Mouse (Mus musculus) intestine, embryonic 14.5 days (tissue): ENCODE data around the gene Rergl. TPM values are rescaled to one million over a fixed set of nuclear protein-coding genes. Genes with fewer than 3 reads are reported as not detected.

Source experiments
- ATAC-seq: fragments of 200-750 bp; cut with Nextera tagmentation; replicated peaks from 2 replicates; pipeline ENCODE4 v1.8.0; 2017; ENCODE audit warnings: low read depth, moderate number of reproducible peaks, moderate TSS enrichment, moderate library complexity; ENCODE audit not compliant: low FRiP score, low TSS enrichment
- DNase-seq: peaks from one replicate; pipeline ENCODE4 v3.0.0-alpha.2; 2018; ENCODE audit warnings: low spot score
- H3K27ac ChIP-seq: fragments of 300-500 bp; sonication (generic); 2 replicates; pipeline ENCODE4 v1.5.1; 2014; ENCODE audit warnings: low read depth, mild to moderate bottlenecking, control low read depth
- H3K27me3 ChIP-seq: fragments of 300-500 bp; sonication (generic); replicated peaks from 2 replicates; pipeline ENCODE4 v1.6.1; 2014; ENCODE audit warnings: low read length, control low read depth; ENCODE audit not compliant: control insufficient read depth, insufficient read depth
- H3K36me3 ChIP-seq: fragments of 300-500 bp; sonication (generic); 2 replicates; pipeline ENCODE4 v1.6.1; 2014; ENCODE audit warnings: low read length, control low read depth; ENCODE audit not compliant: control insufficient read depth, insufficient read depth
- H3K4me1 ChIP-seq: fragments of 300-500 bp; sonication (generic); replicated peaks from 2 replicates; pipeline ENCODE4 v1.6.1; 2014; ENCODE audit warnings: low read length, control low read depth, mixed read lengths; ENCODE audit not compliant: control insufficient read depth, insufficient read depth
- H3K4me2 ChIP-seq: fragments of 300-500 bp; sonication (generic); 2 replicates; pipeline ENCODE4 v1.6.1; 2014; ENCODE audit warnings: low read length
- H3K4me3 ChIP-seq: fragments of 300-500 bp; sonication (generic); 2 replicates; pipeline ENCODE4 v1.5.1; 2014; ENCODE audit warnings: low read depth, low read length, control low read depth, mixed read lengths
- H3K9ac ChIP-seq: fragments of 300-500 bp; sonication (generic); 2 replicates; pipeline ENCODE4 v1.6.1; 2014; ENCODE audit warnings: mild to moderate bottlenecking, low read length
- H3K9me3 ChIP-seq: fragments of 300-500 bp; sonication (generic); 2 replicates; pipeline ENCODE4 v1.6.1; 2016; ENCODE audit warnings: low read length, control low read depth; ENCODE audit not compliant: control insufficient read depth
- WGBS: fragments of 180-500 bp; shearing (Covaris S2); extraction: QIAGEN DNeasy Blood & Tissue Kit; methylation state at CpG from one replicate; pipeline ENCODE4 v1.1.7; 2014; 5-methylcytosine and 5-hydroxymethylcytosine counted together
- polyA plus RNA-seq: library from polyadenylated mRNA; unstranded; fragments of >200 nt; fragmentation: Nextera tagmentation; extraction: Ambion mirVana; gene quantifications from 2 replicates; pipeline ENCODE4 v1.2.1, GENCODE M21; 2014

Gene Rergl
- 0.32 and 0.64 TPM in 2 replicates for polyA plus RNA-seq

DNA sequence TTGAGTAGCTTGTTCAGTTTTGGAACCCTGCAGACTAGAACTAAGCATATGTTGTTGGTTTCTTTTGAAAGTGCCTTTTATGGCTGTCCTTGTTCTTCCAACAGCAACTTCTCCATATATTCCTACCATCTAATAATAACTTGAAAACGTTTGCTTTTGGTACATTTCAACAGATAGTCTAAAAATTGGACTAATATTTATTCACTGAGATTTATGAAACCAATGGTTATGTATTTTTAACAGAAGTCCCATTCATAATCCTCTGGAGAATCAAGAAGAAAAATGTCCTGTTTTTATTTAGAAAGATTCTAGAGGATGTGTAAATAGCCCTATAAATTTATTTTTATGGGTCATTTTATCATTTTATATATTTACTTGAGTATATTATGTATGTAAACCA, at the start of gene Rergl:
Gene Rergl, minus strand, starts transcription at position 101 of the 400 bp plus-strand sequence.
- Histone ChIP-seq H3K9me3 (no peaks in the 10 kb centered on the region), H3K4me2 (no peak within 1 kb of the TSS), H3K9ac (no peak within 1 kb of the TSS), H3K4me1 (no peaks in the 10 kb centered on the region), H3K4me3 (no peak within 1 kb of the TSS), H3K27ac (no peak within 1 kb of the TSS), H3K36me3 (no peaks in the 10 kb centered on the region), H3K27me3 (no peaks in the 10 kb centered on the region)
- DNase-seq (no peak), ATAC-seq (no peak)
- 28% methylated on average over 1 of the region's 1 CpGs for WGBS

DNA sequence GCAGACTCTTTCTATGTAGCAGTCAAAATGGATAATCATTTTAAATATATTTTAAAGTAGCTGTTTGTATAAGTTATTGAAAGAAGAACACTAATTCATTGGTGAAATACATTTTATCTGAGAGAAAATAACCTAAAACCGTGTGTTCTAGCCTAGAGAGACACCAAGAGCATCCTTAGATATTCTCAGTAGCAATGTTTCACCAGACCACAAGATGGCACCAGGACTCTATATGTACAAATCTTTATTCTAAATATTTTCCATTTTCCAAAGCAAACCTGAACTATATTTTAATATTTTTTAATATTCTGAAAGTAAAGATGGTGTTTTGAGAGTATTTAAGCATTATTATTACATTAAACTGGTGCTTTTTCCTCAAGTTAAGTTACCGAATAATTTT, 36.7 kb upstream of the Rergl start:
- H3K36me3 ChIP-seq, result no peaks in the 10 kb centered on the region
- 52% methylated on average over 2 of the region's 2 CpGs for WGBS
- no peak overlapping the region for H3K4me2 ChIP-seq
- no peaks in the 10 kb centered on the region for H3K9me3 ChIP-seq
- no peak overlapping the region for H3K4me3 ChIP-seq
- no peak for DNase-seq
- no peaks in the 10 kb centered on the region for H3K27me3 ChIP-seq
- ATAC-seq, result no peak
- H3K27ac ChIP-seq, result no peak overlapping the region
- no peaks in the 10 kb centered on the region for H3K4me1 ChIP-seq
- H3K9ac ChIP-seq, result no peak overlapping the region

DNA sequence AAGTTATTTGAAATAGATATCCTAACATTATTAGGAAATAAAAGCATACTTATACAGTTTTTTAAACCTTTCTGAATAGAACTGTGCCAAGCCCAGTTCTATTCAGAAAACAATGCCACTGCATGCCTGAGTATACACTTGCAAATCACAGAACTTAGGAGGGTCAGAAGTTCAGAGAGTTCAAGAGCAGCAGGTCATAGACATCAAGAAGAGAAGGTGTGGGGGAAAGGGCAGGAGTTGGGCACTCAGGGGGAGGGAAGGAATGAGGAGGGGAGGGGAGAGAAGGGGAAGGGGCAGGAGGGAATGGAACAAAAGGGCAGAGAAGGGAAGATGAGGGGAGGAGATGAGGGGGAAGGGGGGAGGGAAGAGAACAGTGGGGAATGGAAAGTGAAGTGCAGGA, 23.6 kb upstream of the Rergl start:
- Histone ChIP-seq H3K4me2 (no peak overlapping the region), H3K27ac (no peak overlapping the region), H3K36me3 (no peaks in the 10 kb centered on the region), H3K4me3 (no peak overlapping the region), H3K9me3 (no peaks in the 10 kb centered on the region), H3K9ac (no peak overlapping the region), H3K4me1 (no peaks in the 10 kb centered on the region), H3K27me3 (no peaks in the 10 kb centered on the region)
- no peak for DNase-seq
- ATAC-seq, result no peak

- DNase-seq (no peak), ATAC-seq (no peak)
- 64% methylated on average over 5 of the region's 5 CpGs for WGBS
Observed at GRCm38 (mm10) chr6:139524288-139524687, 22.5 kb upstream of the Rergl start.

DNA sequence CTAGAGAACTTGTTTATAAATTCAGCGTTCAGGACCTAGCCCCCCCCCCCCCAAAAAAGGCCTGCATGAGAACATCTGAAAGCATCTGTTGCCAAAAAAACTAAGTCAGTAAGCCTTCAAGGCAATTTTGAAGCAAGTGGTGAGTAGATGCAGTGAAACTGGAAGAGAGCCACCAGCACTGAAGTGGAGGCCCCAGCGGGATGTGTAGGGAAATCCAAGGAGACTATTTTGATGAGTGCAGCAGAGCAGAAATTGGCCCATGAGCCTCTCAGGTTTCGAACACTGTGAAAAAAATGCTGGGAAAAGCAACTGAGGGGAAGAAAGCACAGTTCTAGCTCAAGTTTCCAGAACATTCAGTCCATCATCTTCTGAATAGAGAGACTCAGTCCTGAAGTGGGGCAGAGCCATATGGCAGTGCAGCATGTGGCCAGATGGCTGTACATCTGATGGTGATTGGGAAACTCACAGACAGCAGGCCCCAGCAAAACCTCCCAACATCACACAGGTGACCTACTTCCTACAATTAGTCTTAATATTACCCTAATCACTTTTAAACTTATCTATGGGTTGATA, 13.2 kb upstream of the Rergl start:
- DNase-seq (no peak), ATAC-seq (no peak)
- no peaks in the 10 kb centered on the region for H3K9me3 ChIP-seq
- H3K4me1 ChIP-seq, result no peaks in the 10 kb centered on the region
- H3K4me3 ChIP-seq, result no peak overlapping the region
- no peak overlapping the region for H3K4me2 ChIP-seq
- no peaks in the 10 kb centered on the region for H3K27me3 ChIP-seq
- H3K36me3 ChIP-seq, result no peaks in the 10 kb centered on the region
- no peak overlapping the region for H3K27ac ChIP-seq
- H3K9ac ChIP-seq, result no peak overlapping the region
- 72% methylated on average over 3 of the region's 3 CpGs for WGBS

More at GRCm38 (mm10) chr6:139524288-139524687, 22.5 kb upstream of the Rergl start:
- Histone ChIP-seq H3K4me1 (no peaks in the 10 kb centered on the region), H3K27ac (no peak overlapping the region), H3K9me3 (no peaks in the 10 kb centered on the region), H3K9ac (no peak overlapping the region), H3K4me3 (no peak overlapping the region), H3K36me3 (no peaks in the 10 kb centered on the region), H3K27me3 (no peaks in the 10 kb centered on the region), H3K4me2 (no peak overlapping the region)

- ATAC-seq, result no peak
- Histone ChIP-seq H3K4me3 (no peak overlapping the region), H3K27me3 (no peaks in the 10 kb centered on the region), H3K4me1 (no peaks in the 10 kb centered on the region), H3K9ac (no peak overlapping the region), H3K4me2 (no peak overlapping the region), H3K36me3 (no peaks in the 10 kb centered on the region), H3K9me3 (no peaks in the 10 kb centered on the region), H3K27ac (no peak overlapping the region)
- DNase-seq, result no peak
Observed at GRCm38 (mm10) chr6:139479730-139480129, 22.0 kb downstream of the Rergl start.

DNA sequence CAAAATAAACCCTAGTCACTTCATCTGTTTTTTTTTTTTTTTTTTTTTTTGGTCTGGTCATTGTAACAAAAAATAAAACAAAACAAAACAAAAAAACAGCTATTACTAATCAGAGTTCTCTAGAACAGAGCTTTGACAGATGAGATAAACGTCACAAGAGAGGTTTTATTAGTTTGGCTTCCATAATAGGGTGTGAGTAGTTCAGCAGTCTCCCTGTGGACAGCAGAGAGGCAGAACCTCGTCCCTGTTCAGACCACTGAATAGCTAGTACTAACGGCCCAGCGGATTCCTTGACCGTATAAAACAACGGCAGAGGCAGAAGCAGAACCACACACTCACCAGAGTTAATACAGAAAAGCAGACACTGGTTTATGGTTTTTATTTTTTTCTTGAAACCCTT, 36.8 kb downstream of the Rergl start:
- H3K4me3 ChIP-seq, result no peak overlapping the region
- no peaks in the 10 kb centered on the region for H3K4me1 ChIP-seq
- H3K27me3 ChIP-seq, result no peaks in the 10 kb centered on the region
- ATAC-seq, result no peak
- no peak overlapping the region for H3K27ac ChIP-seq
- no peaks in the 10 kb centered on the region for H3K36me3 ChIP-seq
- no peaks in the 10 kb centered on the region for H3K9me3 ChIP-seq
- H3K4me2 ChIP-seq, result no peak overlapping the region
- no peak for DNase-seq
- WGBS, result 65% methylated on average over 6 of the region's 6 CpGs
- no peak overlapping the region for H3K9ac ChIP-seq

- ATAC-seq (no peak), DNase-seq (no peak)
- no peak overlapping the region for H3K9ac ChIP-seq
- no peak overlapping the region for H3K4me2 ChIP-seq
- WGBS, result 89% methylated on average over 2 of the region's 2 CpGs
- H3K27me3 ChIP-seq, result no peaks in the 10 kb centered on the region
- H3K9me3 ChIP-seq, result no peaks in the 10 kb centered on the region
- no peaks in the 10 kb centered on the region for H3K36me3 ChIP-seq
- no peaks in the 10 kb centered on the region for H3K4me1 ChIP-seq
- no peak overlapping the region for H3K4me3 ChIP-seq
- H3K27ac ChIP-seq, result no peak overlapping the region
Observed at GRCm38 (mm10) chr6:139464292-139464691, 37.5 kb downstream of the Rergl start.

DNA sequence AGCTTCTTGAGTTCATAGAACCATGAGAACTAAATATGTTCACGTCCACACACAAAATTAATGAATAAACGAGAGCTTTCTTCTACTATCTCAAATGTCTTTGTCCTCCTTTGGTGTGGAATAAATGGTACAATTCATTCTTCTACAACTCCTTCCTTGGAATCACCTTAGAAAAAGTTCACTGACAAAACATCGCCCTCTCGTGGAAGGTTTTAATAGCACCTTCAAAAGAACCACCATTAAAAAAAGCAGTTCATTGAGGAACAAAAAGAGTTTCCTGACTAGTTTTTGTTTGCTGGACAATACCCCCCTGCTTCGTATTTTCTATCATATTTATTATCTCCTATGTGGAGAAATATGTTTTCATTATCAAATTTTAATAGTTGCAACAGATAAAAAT, 40.7 kb downstream of the Rergl start:
- ATAC-seq (no peak), DNase-seq (no peak)
- 43% methylated on average over 5 of the region's 5 CpGs for WGBS
- Histone ChIP-seq H3K9ac (no peak overlapping the region), H3K9me3 (no peaks in the 10 kb centered on the region), H3K27ac (no peak overlapping the region), H3K4me2 (no peak overlapping the region), H3K4me3 (no peak overlapping the region), H3K4me1 (no peaks in the 10 kb centered on the region), H3K27me3 (no peaks in the 10 kb centered on the region), H3K36me3 (no peaks in the 10 kb centered on the region)
